Mouse (Mus musculus) limb, embryonic 12.5 days (tissue): ENCODE measurements around the gene Itga6. TPM values are rescaled to one million over a fixed set of nuclear protein-coding genes. Genes with fewer than 3 reads are reported as not detected.
A peak's percentile ranks its signal among the peaks of the same experiment; 100 is the strongest.

ENCODE experiments used
- ATAC-seq: fragments of 200-750 bp; cut with Nextera tagmentation; 2 replicates; pipeline ENCODE4 v1.8.0; 2017; ENCODE audit warnings: low read depth, moderate TSS enrichment; ENCODE audit not compliant: insufficient number of reproducible peaks, insufficient read depth, low FRiP score, low TSS enrichment
- H3K27ac ChIP-seq: fragments of 300-500 bp; sonication (generic); 2 replicates; pipeline ENCODE4 v1.5.1; 2016; ENCODE audit warnings: mild to moderate bottlenecking, moderate library complexity
- H3K27me3 ChIP-seq: fragments of 300-500 bp; sonication (generic); 2 replicates; pipeline ENCODE4 v1.6.1; 2016; ENCODE audit warnings: mild to moderate bottlenecking, moderate library complexity
- H3K36me3 ChIP-seq: fragments of 300-500 bp; sonication (generic); 2 replicates; pipeline ENCODE4 v1.6.1; 2016; ENCODE audit warnings: mild to moderate bottlenecking, moderate library complexity
- H3K4me1 ChIP-seq: fragments of 300-500 bp; sonication (generic); replicated peaks from 2 replicates; pipeline ENCODE4 v1.6.1; 2016
- H3K4me2 ChIP-seq: fragments of 300-500 bp; sonication (generic); 2 replicates; pipeline ENCODE4 v1.6.1; 2016; ENCODE audit warnings: mild to moderate bottlenecking, moderate library complexity
- H3K4me3 ChIP-seq: fragments of 300-500 bp; sonication (generic); replicated peaks from 2 replicates; pipeline ENCODE4 v1.5.1; 2016; ENCODE audit warnings: mild to moderate bottlenecking
- H3K9ac ChIP-seq: fragments of 300-500 bp; sonication (generic); replicated peaks from 2 replicates; pipeline ENCODE4 v1.6.1; 2016; ENCODE audit warnings: mild to moderate bottlenecking, moderate library complexity
- H3K9me3 ChIP-seq: fragments of 300-500 bp; sonication (generic); 2 replicates; pipeline ENCODE4 v1.6.1; 2016; ENCODE audit warnings: mild to moderate bottlenecking, moderate library complexity
- WGBS: fragments of 180-500 bp; shearing (Covaris S2); methylation state at CpG from one replicate; pipeline ENCODE4 v1.1.7; 2016; 5-methylcytosine and 5-hydroxymethylcytosine counted together
- polyA plus RNA-seq: library from polyadenylated mRNA; unstranded; fragments of >200 nt; fragmentation: Nextera tagmentation; extraction: Ambion mirVana; gene quantifications from 2 replicates; pipeline ENCODE4 v1.2.1, GENCODE M21; 2016

Itga6 gene
- polyA plus RNA-seq, 1 experiment from 2014 or later, result 30.0 TPM

DNA sequence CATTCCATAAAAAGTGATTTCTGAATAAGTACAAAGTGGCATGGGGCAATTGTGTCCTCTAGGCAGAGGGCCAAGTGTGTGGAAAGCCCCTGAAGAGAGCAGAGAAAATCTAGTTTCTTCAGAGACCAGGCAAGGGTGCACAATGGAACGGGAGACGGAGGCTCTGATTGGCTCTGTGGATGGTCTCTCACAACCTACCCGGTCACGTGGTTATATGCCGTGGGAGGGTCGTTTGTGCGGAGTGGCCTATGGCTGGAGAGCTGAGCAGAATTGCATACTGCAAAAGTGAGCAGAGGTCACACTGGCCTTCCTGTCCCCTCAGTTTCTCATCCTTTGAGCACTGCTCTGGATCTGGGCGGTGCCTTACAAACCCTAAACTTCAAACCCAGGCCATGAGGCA lies 5.9 kb downstream of the Itga6 start:
- no peaks in the 10 kb centered on the region for H3K9me3 ChIP-seq
- H3K4me2 ChIP-seq, result no peak overlapping the region
- H3K36me3 ChIP-seq, result no peaks in the 10 kb centered on the region
- no peak overlapping the region for H3K4me3 ChIP-seq
- ATAC-seq, result no peak
- 71% methylated on average over 8 of the region's 8 CpGs for WGBS
- no peak overlapping the region for H3K9ac ChIP-seq
- H3K4me1 ChIP-seq, result peaks cover 3% of the 10 kb centered on the region; the same call in 1 of the 2 replicates
- no peaks in the 10 kb centered on the region for H3K27me3 ChIP-seq
- H3K27ac ChIP-seq, result no peak overlapping the region

DNA sequence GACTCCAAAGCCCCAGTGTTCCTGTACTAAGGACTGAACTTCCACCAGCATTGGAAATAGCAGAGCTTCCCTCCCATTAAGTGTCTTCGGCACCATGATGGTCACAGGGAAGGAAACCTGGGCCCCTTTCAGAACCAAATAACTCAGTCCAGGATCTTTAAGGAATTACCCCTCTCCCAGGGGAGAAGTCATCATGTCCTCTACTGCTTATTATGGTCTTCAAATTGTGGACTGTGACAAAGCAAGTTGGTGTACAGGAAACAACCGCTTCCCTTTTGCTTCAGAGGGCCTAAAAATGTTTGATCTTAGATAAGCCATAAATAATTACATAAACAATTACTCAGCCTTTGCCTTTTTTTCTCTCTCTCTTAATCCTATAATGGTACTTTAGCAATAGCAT lies 6.4 kb downstream of the Itga6 start:
- WGBS, result 60% methylated on average over 2 of the region's 2 CpGs

DNA sequence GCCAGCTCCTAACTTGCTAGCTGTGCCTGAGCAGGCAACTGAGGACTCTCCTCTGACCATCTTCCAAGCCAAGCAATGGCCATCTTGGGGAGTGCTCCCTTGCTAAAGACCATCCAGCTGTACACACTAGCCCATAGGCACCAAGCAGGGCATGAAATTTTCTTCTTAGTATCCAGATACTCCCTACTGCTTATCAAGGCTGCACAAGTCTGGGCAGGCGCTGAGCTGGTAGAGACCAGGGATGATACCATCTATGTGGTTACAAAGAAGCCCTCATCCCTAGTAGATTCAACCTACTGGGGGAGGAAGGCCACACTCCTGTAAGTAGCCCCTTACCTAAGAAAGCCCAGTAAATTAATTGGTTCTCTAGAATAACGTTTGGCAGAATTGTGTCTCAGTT lies 7.0 kb downstream of the Itga6 start:
- no peak overlapping the region for H3K4me2 ChIP-seq
- no peak for ATAC-seq
- H3K4me1 ChIP-seq, result no peaks in the 10 kb centered on the region
- H3K4me3 ChIP-seq, result no peak overlapping the region
- no peak overlapping the region for H3K27ac ChIP-seq
- H3K9ac ChIP-seq, result no peak overlapping the region
- WGBS, result 81% methylated on average over 2 of the region's 2 CpGs
- 0 out of 2 replicates have a peak, but pooled peaks cover 4% of the 10 kb centered on the region for H3K27me3 ChIP-seq
- H3K9me3 ChIP-seq, result no peaks in the 10 kb centered on the region
- no peaks in the 10 kb centered on the region for H3K36me3 ChIP-seq

More for the DNA sequence above, 6.4 kb downstream of the Itga6 start:
- no peak for ATAC-seq
- H3K27me3 ChIP-seq, result 0 out of 2 replicates have a peak, but pooled peaks cover under 1% of the 10 kb centered on the region
- H3K36me3 ChIP-seq, result no peaks in the 10 kb centered on the region
- H3K4me2 ChIP-seq, result no peak overlapping the region
- no peak overlapping the region for H3K27ac ChIP-seq
- no peak overlapping the region for H3K4me3 ChIP-seq
- no peaks in the 10 kb centered on the region for H3K9me3 ChIP-seq
- H3K4me1 ChIP-seq, result no peaks in the 10 kb centered on the region
- no peak overlapping the region for H3K9ac ChIP-seq

DNA sequence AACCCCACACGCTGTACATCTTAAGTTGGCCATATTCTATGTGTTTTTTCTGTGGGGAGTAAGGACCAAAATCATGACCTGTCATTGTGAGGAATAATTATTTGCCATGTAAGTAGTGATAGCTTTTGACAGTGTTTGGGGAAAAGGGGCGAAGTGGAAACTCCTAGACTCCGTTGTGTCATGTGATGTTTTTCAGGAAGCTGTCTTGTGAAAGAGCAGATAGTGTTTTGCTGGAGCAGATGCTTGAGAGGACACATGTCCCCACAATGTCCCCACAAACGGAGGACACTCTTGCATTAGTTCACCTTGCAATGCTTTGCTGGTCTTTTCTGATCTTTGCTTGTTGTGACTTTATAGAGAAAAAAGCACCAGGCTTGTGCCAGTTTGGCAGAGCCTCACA lies 7.7 kb downstream of the Itga6 start:
- Histone ChIP-seq H3K4me3 (no peak overlapping the region), H3K27ac (no peak overlapping the region)

DNA sequence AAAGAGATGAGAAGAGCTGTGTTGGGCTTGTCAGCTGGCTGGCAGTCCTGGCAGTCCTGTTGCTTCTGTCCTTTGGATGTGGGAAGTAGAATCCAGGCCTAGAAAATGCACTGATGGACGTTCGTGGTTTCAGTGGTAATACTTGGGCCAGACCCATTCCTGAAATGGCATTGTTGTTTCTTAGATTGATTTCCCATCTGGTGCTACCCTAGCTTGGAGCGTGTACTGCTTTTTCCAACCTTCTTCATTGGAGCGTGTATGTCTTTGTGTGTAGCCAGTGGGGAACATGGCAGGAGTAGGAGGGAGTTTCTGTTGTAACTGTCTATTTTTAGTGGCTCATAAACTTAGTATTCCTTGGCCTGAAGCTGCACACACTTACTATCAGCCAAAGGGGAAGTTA lies 10.3 kb downstream of the Itga6 start:
- Histone ChIP-seq H3K4me1 (peaks cover 12% of the 10 kb centered on the region), H3K9ac (no peak overlapping the region), H3K9me3 (no peaks in the 10 kb centered on the region), H3K4me2 (no peak overlapping the region), H3K4me3 (no peak overlapping the region), H3K27me3 (0 out of 2 replicates have a peak, but pooled peaks cover 7% of the 10 kb centered on the region), H3K27ac (no peak overlapping the region), H3K36me3 (no peaks in the 10 kb centered on the region)
- 87% methylated on average over 4 of the region's 4 CpGs for WGBS
- ATAC-seq, result no peak

More for the DNA sequence above, 7.7 kb downstream of the Itga6 start:
- no peaks in the 10 kb centered on the region for H3K9me3 ChIP-seq
- no peak overlapping the region for H3K4me2 ChIP-seq
- no peak for ATAC-seq
- H3K4me1 ChIP-seq, result no peaks in the 10 kb centered on the region
- 0 out of 2 replicates have a peak, but pooled peaks cover 4% of the 10 kb centered on the region for H3K27me3 ChIP-seq
- no peak overlapping the region for H3K9ac ChIP-seq
- 87% methylated on average over 4 of the region's 4 CpGs for WGBS
- H3K36me3 ChIP-seq, result no peaks in the 10 kb centered on the region

DNA sequence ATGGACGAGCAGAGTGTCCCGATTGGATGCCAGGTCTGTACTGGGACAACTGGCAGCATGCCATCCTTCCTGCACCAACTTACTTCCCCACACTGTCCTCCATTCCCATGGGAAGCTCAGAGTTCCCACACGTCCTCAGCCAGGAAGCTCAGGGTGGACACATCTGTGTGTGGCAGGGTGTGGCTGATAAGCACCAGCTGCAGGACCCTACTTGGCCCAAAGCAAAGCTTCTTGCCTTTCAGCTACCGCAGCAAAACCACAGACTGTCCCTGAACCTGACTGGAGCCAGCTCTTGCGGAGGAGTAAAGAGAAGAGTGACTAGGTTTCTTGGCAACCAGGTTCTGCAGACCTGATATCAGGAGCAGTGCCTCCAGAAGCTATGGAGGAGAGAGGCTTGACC lies 11.7 kb downstream of the Itga6 start:
- ATAC-seq, result no peak
- H3K27ac ChIP-seq, result no peak overlapping the region
- peaks cover 12% of the 10 kb centered on the region for H3K4me1 ChIP-seq
- 74% methylated on average over 5 of the region's 5 CpGs for WGBS
- no peak overlapping the region for H3K9ac ChIP-seq
- H3K4me3 ChIP-seq, result no peak overlapping the region
- 0 out of 2 replicates have a peak, but pooled peaks cover 7% of the 10 kb centered on the region for H3K27me3 ChIP-seq
- no peak overlapping the region for H3K4me2 ChIP-seq
- H3K9me3 ChIP-seq, result no peaks in the 10 kb centered on the region
- H3K36me3 ChIP-seq, result no peaks in the 10 kb centered on the region

DNA sequence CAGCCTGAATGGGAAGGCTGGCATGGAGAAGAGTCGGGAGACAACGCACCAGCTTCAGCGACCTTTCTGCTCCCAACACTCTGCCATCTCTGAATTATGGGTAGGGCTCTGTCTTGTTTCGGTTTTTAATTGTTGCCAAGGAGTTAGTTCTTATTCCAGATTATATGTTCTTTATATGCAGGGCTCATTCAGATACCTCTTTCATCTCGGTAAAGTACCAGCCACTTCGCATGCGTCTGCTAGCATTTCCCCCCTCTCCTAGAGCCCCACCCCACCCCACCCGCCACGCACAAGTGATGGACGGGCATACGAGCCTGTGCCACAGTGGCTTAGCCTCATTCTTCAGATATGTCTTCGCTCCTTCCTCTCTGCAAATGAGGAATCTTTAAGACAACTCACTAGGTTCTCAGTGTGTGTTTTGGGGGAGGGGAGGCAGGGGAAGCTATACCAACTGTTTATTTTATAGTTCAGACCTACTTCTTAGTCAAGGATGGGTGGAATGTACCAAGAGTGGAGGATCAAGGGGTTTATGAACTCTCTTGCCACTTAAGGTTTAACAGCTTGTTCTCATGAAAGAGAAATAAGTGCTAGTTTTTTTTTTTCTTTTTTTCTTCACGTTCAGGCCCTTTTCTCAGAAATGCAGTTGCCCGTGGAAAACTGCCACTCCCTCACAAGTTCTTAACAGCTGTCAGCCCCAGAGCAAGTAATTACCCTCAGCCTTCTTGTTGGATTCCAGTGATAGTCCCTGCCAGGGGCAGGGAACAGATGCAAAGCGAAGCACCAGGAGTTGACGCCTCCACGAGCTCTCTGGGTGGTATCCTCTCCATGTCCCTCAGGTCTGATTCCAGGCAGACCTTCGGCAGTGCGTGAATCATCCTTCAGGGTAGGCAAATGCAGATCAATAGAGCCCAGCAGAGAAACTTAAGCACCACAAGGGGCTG lies 13.4 kb downstream of the Itga6 start:
- no peaks in the 10 kb centered on the region for H3K36me3 ChIP-seq
- peak overlapping the region; percentile 8; the same call in 1 of the 2 replicates for H3K4me2 ChIP-seq
- H3K9ac ChIP-seq, result no peak overlapping the region
- WGBS, result 36% methylated on average over 19 of the region's 19 CpGs
- H3K4me1 ChIP-seq, result peaks cover 12% of the 10 kb centered on the region
- H3K27me3 ChIP-seq, result 0 out of 2 replicates have a peak, but pooled peaks cover 7% of the 10 kb centered on the region
- no peak overlapping the region for H3K27ac ChIP-seq
- H3K4me3 ChIP-seq, result no peak overlapping the region
- no peak for ATAC-seq
- H3K9me3 ChIP-seq, result no peaks in the 10 kb centered on the region

DNA sequence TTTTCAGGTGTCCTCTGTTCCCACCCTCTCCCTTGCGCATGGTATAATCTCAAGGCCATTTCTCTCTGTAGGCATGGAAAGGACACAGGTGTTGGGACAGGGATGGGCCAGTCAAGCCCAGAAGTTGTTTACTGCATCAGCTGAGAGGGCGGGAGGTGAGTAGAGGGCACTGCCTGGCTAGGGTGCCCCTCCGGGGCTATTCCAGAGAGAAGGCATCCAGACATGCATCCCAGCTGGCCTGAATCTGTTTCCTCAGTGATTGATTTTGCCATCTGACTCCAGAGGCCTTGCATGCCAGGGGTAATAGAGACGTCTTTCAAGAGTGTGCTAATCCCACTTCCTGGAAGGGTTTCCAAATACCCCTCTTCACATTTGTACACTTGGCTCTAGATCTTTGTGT lies 14.7 kb downstream of the Itga6 start:
- 57% methylated on average over 4 of the region's 4 CpGs for WGBS
- no peak overlapping the region for H3K4me3 ChIP-seq
- H3K27ac ChIP-seq, result no peak overlapping the region
- no peaks in the 10 kb centered on the region for H3K36me3 ChIP-seq
- no peak for ATAC-seq
- no peak overlapping the region for H3K9ac ChIP-seq
- peaks cover 12% of the 10 kb centered on the region for H3K4me1 ChIP-seq
- H3K4me2 ChIP-seq, result no peak overlapping the region
- H3K27me3 ChIP-seq, result 0 out of 2 replicates have a peak, but pooled peaks cover 7% of the 10 kb centered on the region
- H3K9me3 ChIP-seq, result no peaks in the 10 kb centered on the region

DNA sequence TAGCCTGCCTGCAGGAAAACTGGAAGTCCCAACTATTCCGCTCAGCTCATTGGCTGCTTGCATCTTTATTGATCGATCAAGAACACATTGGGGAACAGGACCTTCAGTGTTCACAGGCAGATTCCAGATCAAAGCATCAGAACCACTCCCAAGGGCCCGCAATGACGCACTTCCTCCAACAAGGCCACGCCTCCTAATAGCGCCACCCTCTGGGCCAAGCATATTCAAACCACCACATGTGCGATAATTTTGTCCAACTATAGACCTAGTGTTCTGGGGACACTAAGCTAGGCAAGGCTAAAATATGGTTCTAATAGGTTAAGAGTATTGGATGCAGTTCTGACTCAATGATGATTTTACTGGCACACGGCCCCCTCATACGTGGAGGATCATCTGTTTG lies 15.7 kb downstream of the Itga6 start:
- H3K4me1 ChIP-seq, result peaks cover 12% of the 10 kb centered on the region
- no peaks in the 10 kb centered on the region for H3K36me3 ChIP-seq
- no peaks in the 10 kb centered on the region for H3K9me3 ChIP-seq
- H3K9ac ChIP-seq, result no peak overlapping the region
- H3K4me3 ChIP-seq, result no peak overlapping the region
- ATAC-seq, result no peak
- 0 out of 2 replicates have a peak, but pooled peaks cover 7% of the 10 kb centered on the region for H3K27me3 ChIP-seq
- 96% methylated on average over 9 of the region's 9 CpGs for WGBS
- H3K27ac ChIP-seq, result no peak overlapping the region
- no peak overlapping the region for H3K4me2 ChIP-seq

DNA sequence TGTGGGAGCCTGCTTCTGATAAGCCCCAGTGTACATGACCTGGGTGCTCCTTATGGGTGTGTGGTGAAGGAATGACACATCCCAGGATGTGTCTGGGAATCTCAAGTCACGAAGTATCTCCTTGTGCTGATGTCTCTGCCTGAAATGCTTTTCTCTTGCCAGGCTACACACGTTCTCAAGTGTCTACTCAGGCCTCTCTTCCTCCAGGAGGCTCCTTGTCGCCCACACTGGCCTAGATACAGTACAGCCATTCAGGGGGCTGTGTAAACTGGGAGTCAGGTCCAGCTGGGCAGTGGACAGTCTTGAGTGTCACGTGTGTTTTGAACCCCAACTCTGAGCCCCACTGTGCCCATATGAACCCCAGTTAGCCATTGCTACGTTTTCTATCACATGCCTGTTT lies 19.1 kb downstream of the Itga6 start:
- Histone ChIP-seq H3K27ac (no peak overlapping the region), H3K9ac (no peak overlapping the region)
- ATAC-seq, result no peak

DNA sequence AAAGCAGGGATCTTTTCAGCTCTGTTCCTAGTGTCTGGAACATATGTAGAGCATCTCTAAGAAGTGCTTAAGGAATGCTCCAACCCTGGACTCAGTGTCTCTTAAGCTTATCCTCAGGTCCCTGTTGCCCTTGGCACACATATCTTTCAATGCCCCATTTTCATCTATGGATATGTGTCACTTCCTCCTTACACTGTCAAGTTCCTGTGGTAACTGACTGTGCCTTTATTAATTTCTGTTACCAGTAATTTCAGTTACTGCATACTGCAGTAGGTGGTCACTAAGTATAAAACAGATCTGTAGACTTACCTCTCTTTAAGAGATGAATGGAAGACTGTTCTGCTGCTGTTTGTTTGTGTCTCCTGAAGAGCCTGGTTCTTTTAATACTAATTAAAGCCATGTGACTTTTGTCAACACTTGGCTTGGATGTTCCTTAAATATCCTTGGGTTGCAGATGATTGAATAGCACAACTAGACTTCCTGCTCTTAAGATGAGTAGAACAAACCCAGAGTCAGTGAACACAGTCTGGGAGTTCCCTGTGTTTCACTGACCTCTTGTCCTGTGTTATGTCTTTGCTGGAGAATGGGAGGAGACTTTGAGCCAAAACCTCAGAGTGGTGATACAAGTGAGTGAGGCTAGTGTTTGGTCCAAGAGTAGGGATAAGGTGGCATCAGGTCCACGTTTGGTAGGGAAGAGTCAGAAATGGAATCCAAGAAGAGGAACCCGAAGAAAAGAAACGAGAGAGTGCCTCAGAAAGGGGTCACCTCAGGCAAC lies 19.7 kb downstream of the Itga6 start:
- Histone ChIP-seq H3K4me3 (no peak overlapping the region), H3K27me3 (no peaks in the 10 kb centered on the region), H3K9ac (no peak overlapping the region), H3K4me1 (no peaks in the 10 kb centered on the region), H3K36me3 (no peaks in the 10 kb centered on the region), H3K27ac (no peak overlapping the region), H3K4me2 (no peak overlapping the region), H3K9me3 (no peaks in the 10 kb centered on the region)
- 83% methylated on average over 3 of the region's 3 CpGs for WGBS
- ATAC-seq, result no peak

More for the DNA sequence above, 19.1 kb downstream of the Itga6 start:
- Histone ChIP-seq H3K4me2 (no peak overlapping the region), H3K27me3 (no peaks in the 10 kb centered on the region), H3K4me3 (no peak overlapping the region), H3K36me3 (no peaks in the 10 kb centered on the region), H3K9me3 (no peaks in the 10 kb centered on the region), H3K4me1 (no peaks in the 10 kb centered on the region)
- 75% methylated on average over 5 of the region's 5 CpGs for WGBS
